Mouse (Mus musculus) megakaryocyte, embryonic 14.5 days (primary cell): Measurements from ENCODE around the gene Gm5901. TPM values are rescaled to one million over a fixed set of nuclear protein-coding genes. Genes with fewer than 3 reads are reported as not detected.
"Not testable (repeated sequence)": the region's sequence is repeated elsewhere in the genome, so short reads cannot be mapped to it uniquely, and the experiment has no call there.

Source experiments
- H3K27me3 ChIP-seq: replicated peaks from 2 replicates; pipeline ENCODE3; 2012; ENCODE audit warnings: inconsistent platforms
- H3K36me3 ChIP-seq: replicated peaks from 2 replicates; pipeline ENCODE3; 2012; ENCODE audit warnings: low read length, inconsistent platforms, mixed read lengths
- H3K4me1 ChIP-seq: 2 replicates; pipeline ENCODE4 v1.6.1; 2012; ENCODE audit warnings: inconsistent platforms
- H3K4me3 ChIP-seq: replicated peaks from 2 replicates; pipeline ENCODE3; 2012; ENCODE audit warnings: moderate library complexity, mild to moderate bottlenecking, inconsistent platforms
- H3K9me3 ChIP-seq: 2 replicates; pipeline ENCODE4 v1.6.1; 2012; ENCODE audit warnings: inconsistent platforms
- FLI1 ChIP-seq: IDR thresholded peaks from 2 replicates; pipeline ENCODE4 v1.6.1; 2012; ENCODE audit warnings: low read length, inconsistent platforms, mixed read lengths
- GATA1 ChIP-seq: IDR thresholded peaks from 3 replicates; pipeline ENCODE4 v1.6.1; 2012; ENCODE audit warnings: mixed read lengths, low read length, inconsistent platforms, borderline replicate concordance
- polyA plus RNA-seq: library from polyadenylated mRNA; stranded (reverse); fragments of >175 nt; gene quantifications from 2 replicates; pipeline ENCODE4 v1.2.3, GENCODE M21; 2012; ENCODE audit warnings: low replicate concordance; ENCODE audit not compliant: insufficient read depth

Gene Gm5901
- not detected in 2 replicates for polyA plus RNA-seq

DNA sequence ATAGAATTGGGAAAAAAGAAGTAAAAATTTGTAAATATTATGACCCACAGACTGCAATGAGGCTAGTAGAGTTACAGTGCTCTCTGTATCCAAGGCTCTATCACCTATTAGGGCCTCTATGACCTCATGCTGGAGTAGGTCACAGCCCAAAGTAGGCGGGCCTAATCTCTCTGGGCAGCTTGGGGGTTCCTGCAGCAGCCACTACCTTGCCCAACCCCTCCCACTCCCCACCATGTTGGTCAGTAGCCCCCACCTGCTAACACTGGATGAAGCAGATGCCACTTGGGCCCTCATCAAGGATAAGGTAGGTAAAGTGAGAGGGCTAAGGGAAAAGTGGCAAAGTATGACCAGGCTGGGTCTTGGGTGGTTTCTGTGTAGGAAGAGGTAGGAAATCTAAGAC is at the start of gene Gm5901:
Gene Gm5901 (plus strand): TSS at position 173 of the 400 bp plus-strand sequence.
- H3K9me3 ChIP-seq = no peaks in the 10 kb centered on the region
- H3K4me1 ChIP-seq = peaks cover 24% of the 10 kb centered on the region
- H3K4me3 ChIP-seq = no peak within 1 kb of the TSS
- H3K27me3 ChIP-seq = no peaks in the 10 kb centered on the region
- TF ChIP-seq FLI1 (no peak), GATA1 (no peak)
- peaks cover 60% of the 10 kb centered on the region for H3K36me3 ChIP-seq

DNA sequence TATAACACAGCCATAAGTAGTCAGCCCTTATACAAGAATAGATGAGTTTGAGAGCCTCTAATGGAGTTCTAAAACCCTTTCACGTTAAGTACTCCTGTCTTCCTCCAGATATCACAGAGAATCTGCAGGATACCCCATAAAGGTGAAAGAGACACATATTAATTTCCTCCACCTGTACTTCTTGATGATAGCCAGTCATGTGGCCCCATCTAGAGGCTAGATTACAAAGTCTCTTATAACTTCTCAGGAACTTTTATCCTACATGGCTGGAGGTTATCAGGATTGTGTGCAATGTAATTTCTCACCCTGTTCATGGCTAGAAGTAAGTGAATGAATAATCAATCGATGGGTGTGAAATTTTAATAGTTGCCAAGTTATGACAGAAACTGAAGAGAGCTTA is 49.5 kb upstream of the Gm5901 start:
- Histone ChIP-seq H3K27me3 (no peaks in the 10 kb centered on the region), H3K9me3 (no peaks in the 10 kb centered on the region), H3K4me3 (no peak overlapping the region), H3K4me1 (no peaks in the 10 kb centered on the region), H3K36me3 (no peaks in the 10 kb centered on the region)
- no peak for TF ChIP-seq GATA1
- no peak for TF ChIP-seq FLI1

DNA sequence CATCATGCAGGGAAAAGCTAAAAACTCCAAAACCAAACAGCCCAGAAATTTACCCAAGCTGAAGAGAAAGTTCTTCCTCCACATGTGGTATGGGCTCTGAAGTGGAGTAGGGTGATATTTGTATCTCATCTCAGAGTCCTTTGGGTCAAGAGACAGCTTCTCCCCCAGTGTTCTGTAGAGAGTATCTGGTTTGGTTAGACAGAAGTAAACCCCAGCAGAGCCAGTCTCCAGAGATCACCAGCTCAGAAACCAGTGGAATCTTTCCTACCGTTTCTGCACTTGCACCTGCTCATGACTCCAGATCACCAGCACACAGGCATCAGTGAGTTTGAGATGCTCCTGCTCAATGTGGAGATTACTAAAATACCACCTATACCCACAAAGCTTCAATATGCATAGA is 40.8 kb upstream of the Gm5901 start, which contains the start of gene Olfr690:
Gene Olfr690 (minus strand): TSS at position 101 of the 400 bp plus-strand sequence.
- no peak within 1 kb of the TSS for H3K4me3 ChIP-seq
- no peaks in the 10 kb centered on the region for H3K4me1 ChIP-seq
- peaks cover 14% of the 10 kb centered on the region for H3K9me3 ChIP-seq
- TF ChIP-seq FLI1 (no peak), GATA1 (no peak)
- H3K36me3 ChIP-seq = no peaks in the 10 kb centered on the region
- peaks cover 2% of the 10 kb centered on the region for H3K27me3 ChIP-seq

DNA sequence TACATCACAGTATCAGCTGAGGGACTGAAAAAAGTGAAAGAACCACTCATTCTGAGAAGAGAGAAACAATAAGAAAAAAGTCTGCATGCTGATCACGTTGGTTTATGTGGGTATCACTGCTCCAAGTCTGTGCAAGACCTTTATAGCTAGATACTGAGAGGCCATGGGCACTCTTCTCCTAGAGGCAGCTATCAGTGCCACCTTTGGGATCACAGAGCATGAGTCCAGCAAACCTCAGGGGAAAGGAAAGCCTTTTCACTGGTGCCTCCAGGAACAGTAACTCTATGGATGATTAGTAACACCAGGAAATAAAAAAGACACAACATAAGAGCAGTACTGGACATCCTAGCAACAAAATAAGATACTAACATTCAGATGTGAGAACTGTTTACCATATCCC is 32.7 kb upstream of the Gm5901 start, which contains the start of gene Olfr691:
Gene Olfr691 (minus strand): TSS at position 101 of the 400 bp plus-strand sequence.
- no peaks in the 10 kb centered on the region for H3K4me1 ChIP-seq
- H3K9me3 ChIP-seq = peaks cover 3% of the 10 kb centered on the region; the same call in 1 of the 2 replicates
- no peaks in the 10 kb centered on the region for H3K36me3 ChIP-seq
- TF ChIP-seq FLI1 = no peak
- peaks cover 2% of the 10 kb centered on the region for H3K27me3 ChIP-seq
- H3K4me3 ChIP-seq = no peak within 1 kb of the TSS

DNA sequence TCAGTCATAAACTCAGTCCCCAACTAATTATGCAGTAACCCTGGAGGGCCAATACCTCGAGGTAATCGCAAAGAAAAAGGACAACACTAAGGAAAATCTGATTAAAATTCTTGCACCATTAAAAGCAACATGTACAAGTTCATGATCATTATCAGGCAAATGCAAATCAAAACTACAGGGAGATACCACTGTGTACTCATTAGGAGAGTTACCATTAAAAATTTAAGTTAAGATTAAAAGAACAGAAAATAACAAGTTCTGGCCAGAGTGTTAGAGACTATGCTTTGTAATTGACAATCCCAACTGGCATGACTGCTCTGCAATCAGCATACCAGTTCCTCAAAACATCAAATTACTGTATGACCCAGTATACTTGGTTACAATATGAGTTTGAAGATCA is 32.1 kb upstream of the Gm5901 start:
- Histone ChIP-seq H3K36me3 (no peaks in the 10 kb centered on the region), H3K27me3 (no peaks in the 10 kb centered on the region), H3K4me1 (no peaks in the 10 kb centered on the region), H3K4me3 (no peak overlapping the region), H3K9me3 (no peaks in the 10 kb centered on the region)
- no peak for TF ChIP-seq FLI1
- TF ChIP-seq GATA1 = no peak

DNA sequence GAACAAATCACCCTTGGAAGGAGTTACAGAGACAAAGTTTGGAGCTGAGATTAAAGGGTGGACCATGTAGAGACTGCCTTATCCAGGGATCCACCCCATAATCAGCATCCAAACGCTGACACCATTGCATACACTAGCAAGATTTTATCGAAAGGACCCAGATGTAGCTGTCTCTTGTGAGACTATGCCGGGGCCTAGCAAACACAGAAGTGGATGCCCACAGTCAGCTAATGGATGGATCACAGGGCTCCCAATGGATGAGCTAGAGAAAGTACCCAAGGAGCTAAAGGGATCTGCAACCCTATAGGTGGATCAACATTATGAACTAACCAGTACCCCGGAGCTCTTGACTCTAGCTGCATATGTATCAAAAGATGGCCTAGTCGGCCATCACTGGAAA is 18.8 kb upstream of the Gm5901 start:
- H3K36me3 ChIP-seq = not testable (repeated sequence)

DNA sequence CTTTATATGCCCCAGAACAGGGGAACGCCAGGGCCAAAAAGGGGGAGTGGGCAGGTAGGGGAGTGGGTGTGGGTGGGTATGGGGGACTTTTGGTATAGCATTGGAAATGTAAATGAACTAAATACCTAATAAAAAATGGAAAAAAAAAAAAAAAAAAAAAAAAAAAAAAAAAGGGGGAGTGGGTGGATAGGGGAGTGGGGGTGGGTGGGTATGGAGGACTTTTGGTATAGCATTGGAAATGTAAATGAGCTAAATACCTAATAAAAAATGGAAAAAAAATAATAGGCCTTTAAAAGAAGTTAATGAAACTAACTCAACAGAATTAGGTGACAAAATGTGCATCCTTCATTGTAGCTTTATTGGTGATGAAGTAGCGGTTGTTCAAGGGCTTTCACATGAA is 18.4 kb upstream of the Gm5901 start:
- H3K4me1 ChIP-seq, H3K36me3 ChIP-seq, H3K9me3 ChIP-seq, H3K4me3 ChIP-seq, H3K27me3 ChIP-seq: not testable (repeated sequence)

More for the DNA sequence above, 18.8 kb upstream of the Gm5901 start:
- not testable (repeated sequence) for H3K4me1 ChIP-seq, H3K9me3 ChIP-seq, H3K4me3 ChIP-seq, H3K27me3 ChIP-seq

DNA sequence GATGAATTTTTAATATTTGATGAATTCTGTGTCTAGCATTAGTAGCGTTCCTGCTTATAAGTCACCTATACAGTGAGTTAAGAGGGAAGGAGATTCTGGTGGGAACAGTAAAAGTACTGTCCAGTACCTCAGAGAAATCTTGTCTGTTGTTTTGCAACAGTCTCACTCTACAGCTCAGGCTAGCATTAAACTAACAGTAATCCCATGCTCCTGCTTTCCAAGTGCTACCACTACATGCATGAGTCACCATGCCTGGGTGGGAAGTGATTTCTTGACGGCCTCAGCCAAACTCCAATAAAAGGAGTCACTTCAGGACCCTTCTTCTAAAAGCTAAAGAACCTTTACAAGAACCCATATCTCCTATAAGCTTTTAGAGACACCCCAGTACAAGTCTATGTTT is 13.1 kb upstream of the Gm5901 start:
- Histone ChIP-seq H3K27me3 (no peaks in the 10 kb centered on the region), H3K4me1 (no peaks in the 10 kb centered on the region), H3K9me3 (no peaks in the 10 kb centered on the region), H3K4me3 (no peak overlapping the region), H3K36me3 (no peaks in the 10 kb centered on the region)
- TF ChIP-seq FLI1 (no peak), GATA1 (no peak)

DNA sequence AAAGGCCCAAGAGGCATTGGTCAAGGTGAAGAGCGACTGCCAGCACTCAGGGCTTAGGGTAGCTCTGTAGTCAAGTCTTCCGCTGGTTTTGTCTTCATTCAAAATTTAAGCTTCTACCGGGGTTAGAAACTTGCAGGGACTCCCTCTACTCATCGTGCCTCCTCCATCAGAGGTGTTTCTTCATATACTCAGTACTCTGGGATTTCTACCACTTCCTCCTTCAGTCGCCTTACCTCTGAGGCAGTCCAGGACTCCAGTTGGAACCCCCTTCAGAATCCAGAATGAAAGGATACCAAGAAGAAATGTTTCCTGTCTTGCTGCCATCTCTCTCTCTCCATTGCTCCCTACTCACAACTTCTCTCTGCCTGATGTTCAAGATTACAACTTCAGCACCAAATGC is 7.6 kb upstream of the Gm5901 start:
- H3K9me3 ChIP-seq = no peaks in the 10 kb centered on the region
- H3K36me3 ChIP-seq = peaks cover 6% of the 10 kb centered on the region
- H3K4me1 ChIP-seq = peaks cover 2% of the 10 kb centered on the region
- no peak overlapping the region for H3K4me3 ChIP-seq
- no peaks in the 10 kb centered on the region for H3K27me3 ChIP-seq
- TF ChIP-seq GATA1 = no peak
- no peak for TF ChIP-seq FLI1

DNA sequence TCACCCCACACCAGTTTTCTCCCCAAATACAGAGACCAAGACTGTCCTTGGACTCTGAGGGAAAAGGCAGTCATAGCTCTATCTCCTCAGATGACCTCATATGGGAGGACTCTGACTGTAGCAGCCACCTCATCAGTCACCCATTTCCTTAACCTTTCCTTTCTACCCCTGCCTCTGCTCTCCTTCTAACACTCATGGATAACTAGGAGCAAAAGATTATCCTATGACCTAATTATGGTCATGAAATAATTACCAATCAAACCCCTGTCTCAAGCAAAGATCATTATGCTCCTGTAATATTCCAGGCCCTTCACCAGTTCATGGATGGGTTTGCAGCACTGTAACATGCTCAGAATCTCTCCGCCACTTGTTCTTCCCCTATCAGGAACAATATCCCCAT is 6.9 kb upstream of the Gm5901 start, which contains the start of gene Olfr692:
Gene Olfr692 (plus strand): TSS at position 301 of the 400 bp plus-strand sequence.
- H3K4me3 ChIP-seq = no peak within 1 kb of the TSS
- no peak for TF ChIP-seq GATA1
- no peak for TF ChIP-seq FLI1
- peaks cover 6% of the 10 kb centered on the region for H3K36me3 ChIP-seq

DNA sequence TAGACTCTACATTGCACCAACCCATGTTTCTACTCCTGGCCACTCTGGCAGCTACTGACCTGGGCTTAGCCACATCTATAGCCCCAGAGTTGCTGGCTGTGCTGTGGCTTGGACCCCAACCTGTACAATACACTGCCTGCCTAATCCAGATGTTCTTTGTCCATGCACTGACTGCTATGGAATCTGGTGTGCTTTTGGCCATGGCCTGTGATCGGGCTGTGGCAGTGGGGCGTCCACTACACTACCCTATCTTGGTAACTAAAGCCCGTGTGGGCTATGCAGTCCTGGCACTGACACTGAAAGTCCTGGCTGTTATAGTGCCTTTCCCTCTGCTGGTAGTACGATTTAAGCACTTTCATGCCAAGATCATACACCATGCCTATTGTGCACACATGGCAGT is 6.3 kb upstream of the Gm5901 start:
- peaks cover 6% of the 10 kb centered on the region for H3K36me3 ChIP-seq
- H3K9me3 ChIP-seq = no peaks in the 10 kb centered on the region
- H3K4me1 ChIP-seq = peaks cover 14% of the 10 kb centered on the region
- no peak overlapping the region for H3K4me3 ChIP-seq
- no peaks in the 10 kb centered on the region for H3K27me3 ChIP-seq
- TF ChIP-seq FLI1 (no peak), GATA1 (no peak)

More for the DNA sequence above, 6.9 kb upstream of the Gm5901 start, which contains the start of gene Olfr692:
- Histone ChIP-seq H3K4me1 (peaks cover 8% of the 10 kb centered on the region), H3K27me3 (no peaks in the 10 kb centered on the region), H3K9me3 (no peaks in the 10 kb centered on the region)
